Mouse (Mus musculus): ENCODE results near the gene Clybl.

The Clybl gene

GRCm38 (mm10) chr14:122196851-122197250 lies 15.3 kb downstream of the Clybl start:
- no peak for DNase-seq (ENCODE audit: low read depth, low spot score)

GRCm38 (mm10) chr14:122200247-122200885 lies 18.9 kb downstream of the Clybl start:
- no peak for DNase-seq (ENCODE audit: low read depth, low spot score)

GRCm38 (mm10) chr14:122209177-122209576 lies 27.7 kb downstream of the Clybl start:
- DNase-seq (ENCODE audit: low read depth, low spot score) = no peak

- no peak for DNase-seq (ENCODE audit: low read depth, low spot score)
Observed at GRCm38 (mm10) chr14:122213590-122213989, 32.1 kb downstream of the Clybl start.

- no peak for DNase-seq (ENCODE audit: low read depth, low spot score)
Observed at GRCm38 (mm10) chr14:122214126-122214525, 32.6 kb downstream of the Clybl start.

- no peak for DNase-seq (ENCODE audit: low read depth, low spot score)
Observed at GRCm38 (mm10) chr14:122217221-122217620, 35.7 kb downstream of the Clybl start.

GRCm38 (mm10) chr14:122222934-122223374 lies 41.5 kb downstream of the Clybl start:
- peak; percentile 36 for DNase-seq (ENCODE audit: low read depth, low spot score)

- DNase-seq (ENCODE audit: low read depth, low spot score) = peak; percentile 87
Observed at GRCm38 (mm10) chr14:122223461-122224102, 42.1 kb downstream of the Clybl start.

- no peak for DNase-seq (ENCODE audit: low read depth, low spot score)
Observed at GRCm38 (mm10) chr14:122224103-122224494, 42.6 kb downstream of the Clybl start.

- DNase-seq (ENCODE audit: low read depth, low spot score) = no peak
Observed at GRCm38 (mm10) chr14:122224501-122224928, 43.0 kb downstream of the Clybl start.

GRCm38 (mm10) chr14:122225479-122226132 lies 44.1 kb downstream of the Clybl start:
- no peak for DNase-seq (ENCODE audit: low read depth, low spot score)

GRCm38 (mm10) chr14:122226133-122226515 lies 44.6 kb downstream of the Clybl start:
- DNase-seq (ENCODE audit: low read depth, low spot score) = no peak

- DNase-seq (ENCODE audit: low read depth, low spot score) = no peak
Observed at GRCm38 (mm10) chr14:122226666-122227453, 45.4 kb downstream of the Clybl start.

GRCm38 (mm10) chr14:122227454-122227951 lies 46.0 kb downstream of the Clybl start:
- DNase-seq (ENCODE audit: low read depth, low spot score) = no peak

- DNase-seq (ENCODE audit: low read depth, low spot score) = peak; percentile 76
Observed at GRCm38 (mm10) chr14:122228816-122229551, 47.5 kb downstream of the Clybl start.

GRCm38 (mm10) chr14:122229988-122230387 lies 48.5 kb downstream of the Clybl start:
- DNase-seq (ENCODE audit: low read depth, low spot score) = no peak

GRCm38 (mm10) chr14:122230621-122231025 lies 49.1 kb downstream of the Clybl start:
- DNase-seq (ENCODE audit: low read depth, low spot score) = no peak

GRCm38 (mm10) chr14:122231073-122231472 lies 49.6 kb downstream of the Clybl start:
- DNase-seq (ENCODE audit: low read depth, low spot score) = no peak

- no peak for DNase-seq (ENCODE audit: low read depth, low spot score)
Observed at GRCm38 (mm10) chr14:122233212-122233714, 51.8 kb downstream of the Clybl start.

GRCm38 (mm10) chr14:122243874-122244273 lies 62.4 kb downstream of the Clybl start:
- DNase-seq (ENCODE audit: low read depth, low spot score) = no peak

All from ES-CJ7 (cell line).